Mouse (Mus musculus): ENCODE results near the gene Olfr1100. TPM values are rescaled to one million over a fixed set of nuclear protein-coding genes. Genes with fewer than 3 reads are reported as not detected.

The Olfr1100 gene
- total RNA-seq (2014; fragmentation: Nextera tagmentation) (not detected in 2 replicates), total RNA-seq (2017) (0.11 TPM in 1 of 2 replicates, not detected in the other), polyA plus RNA-seq (2012) (not detected in 2 replicates)

- ATAC-seq (ENCODE audit: extremely low read depth, insufficient number of reproducible peaks, low FRiP score, poor library complexity, severe bottlenecking) (no peak), DNase-seq (ENCODE audit: low spot score) (no peak)
- Histone ChIP-seq H3K36me3 (replicated peaks) (no peaks in the 10 kb centered on the region), H3K4me3 (ENCODE audit: low read depth, low read length) (no peak within 1 kb of the TSS), H3K4me1 (ENCODE audit: insufficient read depth, low read depth, low read length) (no peaks in the 10 kb centered on the region), H3K27me3 (ENCODE audit: insufficient read depth, low read length) (no peaks in the 10 kb centered on the region), H3K9me3 (replicated peaks) (no peaks in the 10 kb centered on the region)
- TF ChIP-seq GATA2 (IDR thresholded peaks at IDR 0.05; ENCODE audit: borderline replicate concordance, low read depth, low read length) (no peak), TAL1 (conservative IDR thresholded peaks at IDR 0.05; ENCODE audit: low read depth, low read length) (no peak), GATA1 (IDR thresholded peaks at IDR 0.05; ENCODE audit: borderline replicate concordance, low read length) (no peak), POLR2AphosphoS5 (IDR thresholded peaks at IDR 0.05; ENCODE audit: insufficient replicate concordance, low read depth, low read length) (no peak), CTCF (IDR thresholded peaks at IDR 0.05; ENCODE audit: low read depth, low read length) (no peak)
Measured at GRCm38 (mm10) chr2:86979854-86980253, at the start of gene Olfr1100. Olfr1100 (minus strand) TSS chr2:86979954.

DNA sequence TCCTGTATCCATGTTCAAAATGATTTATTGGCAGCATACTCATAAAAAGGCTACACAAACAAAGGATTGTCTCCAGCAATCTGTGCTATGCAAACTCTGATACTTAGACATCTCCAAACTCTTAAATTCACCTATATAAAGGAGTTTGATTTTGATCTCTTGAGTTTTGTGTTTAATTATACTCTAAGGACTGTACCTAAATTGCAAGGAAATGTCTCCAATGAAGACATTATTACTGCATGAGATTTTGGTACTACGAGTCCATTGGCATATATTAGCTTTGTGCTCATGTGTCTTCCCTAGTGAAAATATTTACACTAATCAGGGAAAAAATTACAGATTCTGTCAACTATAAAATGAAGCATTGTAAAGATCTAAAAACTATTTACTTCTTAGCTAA lies 47.2 kb upstream of the Olfr1100 start, which contains the start of gene Olfr1104:
Gene Olfr1104 (minus strand): TSS at position 101 of the 400 bp plus-strand sequence.
- DNase-seq (ENCODE audit: low spot score) (no peak), ATAC-seq (ENCODE audit: extremely low read depth, insufficient number of reproducible peaks, low FRiP score, poor library complexity, severe bottlenecking) (no peak)
- TF ChIP-seq CTCF (IDR thresholded peaks at IDR 0.05; ENCODE audit: low read depth, low read length) (no peak), GATA1 (IDR thresholded peaks at IDR 0.05; ENCODE audit: borderline replicate concordance, low read length) (no peak), TAL1 (conservative IDR thresholded peaks at IDR 0.05; ENCODE audit: low read depth, low read length) (no peak), POLR2AphosphoS5 (IDR thresholded peaks at IDR 0.05; ENCODE audit: insufficient replicate concordance, low read depth, low read length) (no peak), GATA2 (IDR thresholded peaks at IDR 0.05; ENCODE audit: borderline replicate concordance, low read depth, low read length) (no peak)
- H3K36me3 ChIP-seq (replicated peaks), result no peaks in the 10 kb centered on the region
- no peaks in the 10 kb centered on the region for H3K4me1 ChIP-seq (ENCODE audit: insufficient read depth, low read depth, low read length)
- H3K9me3 ChIP-seq (replicated peaks), result no peaks in the 10 kb centered on the region
- no peaks in the 10 kb centered on the region for H3K27me3 ChIP-seq (ENCODE audit: insufficient read depth, low read length)
- no peak within 1 kb of the TSS for H3K4me3 ChIP-seq (ENCODE audit: low read depth, low read length)

GRCm38 (mm10) chr2:86998098-86998497 lies 18.3 kb upstream of the Olfr1100 start, which contains the start of gene Olfr1102:
Olfr1102 (plus strand) TSS chr2:86998398.
- TF ChIP-seq TAL1 (conservative IDR thresholded peaks at IDR 0.05; ENCODE audit: low read depth, low read length), result no peak
- no peak for TF ChIP-seq GATA1 (IDR thresholded peaks at IDR 0.05; ENCODE audit: borderline replicate concordance, low read length)
- no peak for TF ChIP-seq CTCF (IDR thresholded peaks at IDR 0.05; ENCODE audit: low read depth, low read length)
- TF ChIP-seq GATA2 (IDR thresholded peaks at IDR 0.05; ENCODE audit: borderline replicate concordance, low read depth, low read length), result no peak
- TF ChIP-seq POLR2AphosphoS5 (IDR thresholded peaks at IDR 0.05; ENCODE audit: insufficient replicate concordance, low read depth, low read length), result no peak
- Histone ChIP-seq H3K4me1 (ENCODE audit: insufficient read depth, low read depth, low read length) (no peaks in the 10 kb centered on the region), H3K4me3 (ENCODE audit: low read depth, low read length) (no peak within 1 kb of the TSS), H3K36me3 (replicated peaks) (no peaks in the 10 kb centered on the region), H3K9me3 (replicated peaks) (no peaks in the 10 kb centered on the region), H3K27me3 (ENCODE audit: insufficient read depth, low read length) (no peaks in the 10 kb centered on the region)
- ATAC-seq (ENCODE audit: extremely low read depth, insufficient number of reproducible peaks, low FRiP score, poor library complexity, severe bottlenecking) (no peak), DNase-seq (ENCODE audit: low spot score) (no peak)

- no peaks in the 10 kb centered on the region for H3K9me3 ChIP-seq (replicated peaks)
- H3K27me3 ChIP-seq (ENCODE audit: insufficient read depth, low read length), result no peaks in the 10 kb centered on the region
- no peak within 1 kb of the TSS for H3K4me3 ChIP-seq (ENCODE audit: low read depth, low read length)
- no peaks in the 10 kb centered on the region for H3K4me1 ChIP-seq (ENCODE audit: insufficient read depth, low read depth, low read length)
- ATAC-seq (ENCODE audit: extremely low read depth, insufficient number of reproducible peaks, low FRiP score, poor library complexity, severe bottlenecking) (no peak), DNase-seq (ENCODE audit: low spot score) (no peak)
- TF ChIP-seq CTCF (IDR thresholded peaks at IDR 0.05; ENCODE audit: low read depth, low read length) (no peak), GATA2 (IDR thresholded peaks at IDR 0.05; ENCODE audit: borderline replicate concordance, low read depth, low read length) (no peak), GATA1 (IDR thresholded peaks at IDR 0.05; ENCODE audit: borderline replicate concordance, low read length) (no peak), POLR2AphosphoS5 (IDR thresholded peaks at IDR 0.05; ENCODE audit: insufficient replicate concordance, low read depth, low read length) (no peak), TAL1 (conservative IDR thresholded peaks at IDR 0.05; ENCODE audit: low read depth, low read length) (no peak)
- no peaks in the 10 kb centered on the region for H3K36me3 ChIP-seq (replicated peaks)
Measured at GRCm38 (mm10) chr2:86991121-86991520, 11.4 kb upstream of the Olfr1100 start, which contains the start of gene Olfr1101. Olfr1101 (minus strand) TSS chr2:86991221.

- no peak for DNase-seq (ENCODE audit: low spot score)
- Histone ChIP-seq H3K36me3 (replicated peaks) (no peaks in the 10 kb centered on the region), H3K9me3 (replicated peaks) (no peaks in the 10 kb centered on the region), H3K27me3 (ENCODE audit: insufficient read depth, low read length) (no peaks in the 10 kb centered on the region), H3K4me1 (ENCODE audit: insufficient read depth, low read depth, low read length) (no peaks in the 10 kb centered on the region), H3K4me3 (ENCODE audit: low read depth, low read length) (no peak within 1 kb of the TSS)
- no peak for ATAC-seq (ENCODE audit: extremely low read depth, insufficient number of reproducible peaks, low FRiP score, poor library complexity, severe bottlenecking)
- TF ChIP-seq GATA1 (IDR thresholded peaks at IDR 0.05; ENCODE audit: borderline replicate concordance, low read length) (no peak), GATA2 (IDR thresholded peaks at IDR 0.05; ENCODE audit: borderline replicate concordance, low read depth, low read length) (no peak), CTCF (IDR thresholded peaks at IDR 0.05; ENCODE audit: low read depth, low read length) (no peak), POLR2AphosphoS5 (IDR thresholded peaks at IDR 0.05; ENCODE audit: insufficient replicate concordance, low read depth, low read length) (no peak), TAL1 (conservative IDR thresholded peaks at IDR 0.05; ENCODE audit: low read depth, low read length) (no peak)
Measured at GRCm38 (mm10) chr2:86960593-86960992, 19.2 kb downstream of the Olfr1100 start, which contains the start of gene Olfr1099. Olfr1099 (minus strand) TSS chr2:86960693.

DNA sequence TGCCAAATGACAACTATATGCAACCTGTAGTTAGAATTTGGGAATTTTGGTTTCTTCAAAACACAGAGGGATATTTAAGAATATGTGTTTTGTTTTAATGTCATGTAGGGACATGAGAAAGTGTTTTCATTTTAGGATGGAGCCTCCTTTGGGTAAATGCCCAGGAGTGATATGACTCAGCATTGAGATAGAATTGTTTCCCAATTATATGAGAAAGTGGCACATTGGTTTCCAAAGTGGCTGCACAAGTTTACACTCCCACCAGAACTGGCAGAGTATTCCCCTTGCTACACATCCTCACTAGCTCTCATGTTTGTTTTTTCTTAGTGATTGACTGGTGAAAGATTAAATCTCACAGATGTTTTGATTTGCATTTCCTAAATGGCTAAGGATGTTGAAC lies 53.2 kb downstream of the Olfr1100 start:
- TF ChIP-seq GATA2 (IDR thresholded peaks at IDR 0.05; ENCODE audit: borderline replicate concordance, low read depth, low read length), result no peak
- H3K4me1 ChIP-seq (ENCODE audit: insufficient read depth, low read depth, low read length), result no peaks in the 10 kb centered on the region
- ATAC-seq (ENCODE audit: extremely low read depth, insufficient number of reproducible peaks, low FRiP score, poor library complexity, severe bottlenecking), result no peak

More for the DNA sequence above, 53.2 kb downstream of the Olfr1100 start:
- Histone ChIP-seq H3K9me3 (replicated peaks) (no peaks in the 10 kb centered on the region), H3K4me3 (ENCODE audit: low read depth, low read length) (no peak overlapping the region), H3K27me3 (ENCODE audit: insufficient read depth, low read length) (no peaks in the 10 kb centered on the region), H3K36me3 (replicated peaks) (no peaks in the 10 kb centered on the region)
- DNase-seq (ENCODE audit: low spot score), result no peak

Other genes with a start within 250 kb of the Olfr1100 start
Only the 20 nearest of the 22 such genes appear.
- not detected in 2 replicates for gene Olfr1090, start 221.0 kb downstream of the Olfr1100 start, total RNA-seq (2014; fragmentation: Nextera tagmentation)
- gene Olfr1090, start 221.0 kb downstream of the Olfr1100 start, total RNA-seq (2017), result 0.16 TPM in 1 of 2 replicates, not detected in the other
- gene Olfr1090, start 221.0 kb downstream of the Olfr1100 start, polyA plus RNA-seq (2012), result not detected in 2 replicates
- not detected in 2 replicates for gene Olfr1093, start 197.5 kb downstream of the Olfr1100 start, total RNA-seq (2014; fragmentation: Nextera tagmentation)
- 0.33 TPM in 1 of 2 replicates, not detected in the other for gene Olfr1093, start 197.5 kb downstream of the Olfr1100 start, total RNA-seq (2017)
- gene Olfr1093, start 197.5 kb downstream of the Olfr1100 start, polyA plus RNA-seq (2012), result not detected in 2 replicates
- not detected in 2 replicates for gene Olfr141, start 169.9 kb downstream of the Olfr1100 start, total RNA-seq (2014; fragmentation: Nextera tagmentation)
- 0.17 TPM in 1 of 2 replicates, not detected in the other for gene Olfr141, start 169.9 kb downstream of the Olfr1100 start, total RNA-seq (2017)
- not detected in 2 replicates for gene Olfr141, start 169.9 kb downstream of the Olfr1100 start, polyA plus RNA-seq (2012)
- gene Olfr1094, start 155.3 kb downstream of the Olfr1100 start, total RNA-seq (2014; fragmentation: Nextera tagmentation), result not detected in 2 replicates
- gene Olfr1094, start 155.3 kb downstream of the Olfr1100 start, total RNA-seq (2017), result not detected in 2 replicates
- gene Olfr1094, start 155.3 kb downstream of the Olfr1100 start, polyA plus RNA-seq (2012), result not detected in 2 replicates
- not detected in 2 replicates for gene Olfr1095, start 128.3 kb downstream of the Olfr1100 start, total RNA-seq (2014; fragmentation: Nextera tagmentation)
- 0.17 and 0.33 TPM in 2 replicates for gene Olfr1095, start 128.3 kb downstream of the Olfr1100 start, total RNA-seq (2017)
- gene Olfr1095, start 128.3 kb downstream of the Olfr1100 start, polyA plus RNA-seq (2012), result not detected in 2 replicates
- gene Gm13723, start 105.2 kb downstream of the Olfr1100 start, total RNA-seq (2014; fragmentation: Nextera tagmentation), result not detected in 2 replicates
- gene Gm13723, start 105.2 kb downstream of the Olfr1100 start, total RNA-seq (2017), result under 0.01 TPM in 1 of 2 replicates, not detected in the other
- not detected in 2 replicates for gene Gm13723, start 105.2 kb downstream of the Olfr1100 start, polyA plus RNA-seq (2012)
- not detected in 2 replicates for gene Olfr1097, start 87.7 kb downstream of the Olfr1100 start, total RNA-seq (2014; fragmentation: Nextera tagmentation)
- gene Olfr1097, start 87.7 kb downstream of the Olfr1100 start, total RNA-seq (2017), result 0.05 and 0.06 TPM in 2 replicates
- gene Olfr1097, start 87.7 kb downstream of the Olfr1100 start, polyA plus RNA-seq (2012), result not detected in 2 replicates
- gene Olfr1098, start 55.4 kb downstream of the Olfr1100 start, total RNA-seq (2014; fragmentation: Nextera tagmentation), result not detected in 2 replicates
- 0.05 TPM in 1 of 2 replicates, not detected in the other for gene Olfr1098, start 55.4 kb downstream of the Olfr1100 start, total RNA-seq (2017)
- gene Olfr1098, start 55.4 kb downstream of the Olfr1100 start, polyA plus RNA-seq (2012), result not detected in 2 replicates
- gene Olfr1099, start 19.3 kb downstream of the Olfr1100 start, total RNA-seq (2014; fragmentation: Nextera tagmentation), result not detected in 2 replicates
- 0.33 TPM in 1 of 2 replicates, not detected in the other for gene Olfr1099, start 19.3 kb downstream of the Olfr1100 start, total RNA-seq (2017)
- not detected in 2 replicates for gene Olfr1099, start 19.3 kb downstream of the Olfr1100 start, polyA plus RNA-seq (2012)
- gene Olfr1101, start 11.3 kb upstream of the Olfr1100 start, total RNA-seq (2014; fragmentation: Nextera tagmentation), result not detected in 2 replicates
- gene Olfr1101, start 11.3 kb upstream of the Olfr1100 start, total RNA-seq (2017), result 0.05 and 0.06 TPM in 2 replicates
- gene Olfr1101, start 11.3 kb upstream of the Olfr1100 start, polyA plus RNA-seq (2012), result not detected in 2 replicates
- not detected in 2 replicates for gene Olfr1102, start 18.4 kb upstream of the Olfr1100 start, total RNA-seq (2014; fragmentation: Nextera tagmentation)
- not detected in 2 replicates for gene Olfr1102, start 18.4 kb upstream of the Olfr1100 start, total RNA-seq (2017)
- gene Olfr1102, start 18.4 kb upstream of the Olfr1100 start, polyA plus RNA-seq (2012), result not detected in 2 replicates
- gene Olfr1104, start 47.1 kb upstream of the Olfr1100 start, total RNA-seq (2014; fragmentation: Nextera tagmentation), result not detected in 2 replicates
- gene Olfr1104, start 47.1 kb upstream of the Olfr1100 start, total RNA-seq (2017), result 0.71 TPM in 1 of 2 replicates, not detected in the other
- not detected in 2 replicates for gene Olfr1104, start 47.1 kb upstream of the Olfr1100 start, polyA plus RNA-seq (2012)
- gene Olfr1105, start 56.6 kb upstream of the Olfr1100 start, total RNA-seq (2014; fragmentation: Nextera tagmentation), result not detected in 2 replicates
- gene Olfr1105, start 56.6 kb upstream of the Olfr1100 start, total RNA-seq (2017), result 0.16 and 0.17 TPM in 2 replicates
- not detected in 2 replicates for gene Olfr1105, start 56.6 kb upstream of the Olfr1100 start, polyA plus RNA-seq (2012)
- gene Olfr1106, start 72.3 kb upstream of the Olfr1100 start, total RNA-seq (2014; fragmentation: Nextera tagmentation), result not detected in 2 replicates
- gene Olfr1106, start 72.3 kb upstream of the Olfr1100 start, total RNA-seq (2017), result 0.05 and 0.12 TPM in 2 replicates
- not detected in 2 replicates for gene Olfr1106, start 72.3 kb upstream of the Olfr1100 start, polyA plus RNA-seq (2012)
- gene Olfr1107, start 95.9 kb upstream of the Olfr1100 start, total RNA-seq (2014; fragmentation: Nextera tagmentation), result not detected in 2 replicates
- 0.29 TPM in 1 of 2 replicates, not detected in the other for gene Olfr1107, start 95.9 kb upstream of the Olfr1100 start, total RNA-seq (2017)
- gene Olfr1107, start 95.9 kb upstream of the Olfr1100 start, polyA plus RNA-seq (2012), result not detected in 2 replicates
- not detected in 2 replicates for gene Olfr1109, start 116.1 kb upstream of the Olfr1100 start, total RNA-seq (2014; fragmentation: Nextera tagmentation)
- 0.22 TPM in 1 of 2 replicates, not detected in the other for gene Olfr1109, start 116.1 kb upstream of the Olfr1100 start, total RNA-seq (2017)
- gene Olfr1109, start 116.1 kb upstream of the Olfr1100 start, polyA plus RNA-seq (2012), result not detected in 2 replicates
- gene Olfr259, start 134.6 kb upstream of the Olfr1100 start, total RNA-seq (2014; fragmentation: Nextera tagmentation), result not detected in 2 replicates
- 0.11 TPM in 1 of 2 replicates, not detected in the other for gene Olfr259, start 134.6 kb upstream of the Olfr1100 start, total RNA-seq (2017)
- gene Olfr259, start 134.6 kb upstream of the Olfr1100 start, polyA plus RNA-seq (2012), result not detected in 2 replicates
- not detected in 2 replicates for gene Olfr1110, start 160.3 kb upstream of the Olfr1100 start, total RNA-seq (2014; fragmentation: Nextera tagmentation)
- 0.11 and 0.17 TPM in 2 replicates for gene Olfr1110, start 160.3 kb upstream of the Olfr1100 start, total RNA-seq (2017)
- gene Olfr1110, start 160.3 kb upstream of the Olfr1100 start, polyA plus RNA-seq (2012), result not detected in 2 replicates
- gene Olfr1111, start 172.7 kb upstream of the Olfr1100 start, total RNA-seq (2014; fragmentation: Nextera tagmentation), result not detected in 2 replicates
- gene Olfr1111, start 172.7 kb upstream of the Olfr1100 start, total RNA-seq (2017), result 0.23 TPM in 1 of 2 replicates, not detected in the other
- not detected in 2 replicates for gene Olfr1111, start 172.7 kb upstream of the Olfr1100 start, polyA plus RNA-seq (2012)
- not detected in 2 replicates for gene Olfr1112, start 207.8 kb upstream of the Olfr1100 start, total RNA-seq (2014; fragmentation: Nextera tagmentation)
- gene Olfr1112, start 207.8 kb upstream of the Olfr1100 start, total RNA-seq (2017), result 0.44 TPM in 1 of 2 replicates, not detected in the other
- gene Olfr1112, start 207.8 kb upstream of the Olfr1100 start, polyA plus RNA-seq (2012), result not detected in 2 replicates